Mouse (Mus musculus) heart, adult 2 months (tissue): Measurements from ENCODE around the gene Necab3.

ENCODE experiments used
- CTCF ChIP-seq: fragments of 200-600 bp; IDR thresholded peaks from 2 replicates; pipeline ENCODE4 v1.8.1; 2022; ENCODE audit warnings: antibody characterized with exemption, mild to moderate bottlenecking, moderate library complexity
- EP300 ChIP-seq: fragments of 200-500 bp; IDR thresholded peaks from 2 replicates; pipeline ENCODE4 v1.6.1; 2011; ENCODE audit warnings: low read depth, low read length, control low read depth; ENCODE audit not compliant: insufficient read depth
- POLR2A ChIP-seq: fragments of 200-500 bp; IDR thresholded peaks from 2 replicates; pipeline ENCODE4 v1.6.1; 2011; ENCODE audit warnings: mild to moderate bottlenecking, low read depth, low read length, control low read depth; ENCODE audit not compliant: insufficient read depth

DNA sequence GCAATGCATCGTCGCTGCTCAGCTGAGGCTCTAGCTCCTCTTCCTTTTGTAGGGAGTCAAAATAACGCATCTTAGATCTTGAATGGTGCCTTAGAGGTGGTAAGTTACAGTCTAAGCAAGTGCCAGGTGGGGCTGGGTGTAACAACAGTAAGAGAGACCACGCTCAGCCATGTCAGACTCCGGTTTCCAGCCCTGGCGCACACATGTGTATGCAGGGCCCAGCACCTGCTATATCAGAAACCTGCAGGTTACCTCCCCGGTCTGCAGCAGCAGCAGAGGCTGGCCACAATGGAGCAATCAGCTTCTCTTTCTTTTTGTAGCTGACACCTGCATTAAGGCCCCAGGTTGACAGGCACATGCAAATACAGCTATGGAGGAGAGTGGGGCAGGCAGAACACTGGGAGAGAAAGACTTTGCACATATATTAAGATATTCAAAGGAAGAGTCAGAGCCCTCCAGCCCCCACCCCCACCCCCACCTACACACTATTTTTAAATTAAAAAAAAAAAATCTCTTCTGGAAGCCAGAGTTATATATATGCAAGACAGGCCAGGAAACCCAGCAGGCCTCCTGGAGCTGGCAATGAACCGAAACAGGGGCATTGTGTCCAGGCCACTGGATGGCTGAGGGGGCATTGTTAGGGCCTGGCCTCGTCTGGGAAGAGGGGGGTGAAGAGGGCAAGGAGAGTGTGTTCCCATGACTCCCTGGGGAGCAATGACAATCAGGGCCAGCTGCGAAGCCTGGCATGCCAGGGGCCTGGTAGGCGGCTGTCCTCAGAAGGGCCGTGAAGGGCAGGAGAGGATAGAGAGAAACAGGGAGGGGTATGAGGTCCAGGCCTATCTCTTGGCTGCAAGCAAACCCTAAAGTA, 18.4 kb upstream of the Necab3 start:
- no peak for TF ChIP-seq CTCF
- no peak for TF ChIP-seq EP300
- TF ChIP-seq POLR2A, result no peak
